Mouse (Mus musculus) forebrain, embryonic 12.5 days (tissue): Measurements from ENCODE around the gene B3gnt5. TPM values are rescaled to one million over a fixed set of nuclear protein-coding genes. Genes with fewer than 3 reads are reported as not detected.

Experiments used
- polyA plus RNA-seq: library from polyadenylated mRNA; unstranded; fragments of >200 nt; fragmentation: Nextera tagmentation; extraction: Ambion mirVana; gene quantifications from 2 replicates; pipeline ENCODE4 v1.2.1, GENCODE M21; 2016

The B3gnt5 gene
- polyA plus RNA-seq, 1 experiment from 2014 or later, result 53.7 TPM

Other genes with a start within 250 kb of the B3gnt5 start
- gene Olfr167, start 237.9 kb upstream of the B3gnt5 start, polyA plus RNA-seq, result not detected in 2 replicates
- not detected in 2 replicates for gene Olfr168, start 224.7 kb upstream of the B3gnt5 start, polyA plus RNA-seq
- gene Olfr169, start 188.4 kb upstream of the B3gnt5 start, polyA plus RNA-seq, result not detected in 2 replicates
- gene Olfr170, start 148.3 kb upstream of the B3gnt5 start, polyA plus RNA-seq, result not detected in 2 replicates
- not detected in 2 replicates for gene Olfr171, start 130.3 kb upstream of the B3gnt5 start, polyA plus RNA-seq
- gene Lamp3, start 53.8 kb upstream of the B3gnt5 start, polyA plus RNA-seq, result not detected in 2 replicates
- 5.0 and 5.7 TPM in 2 replicates for gene Klhl6, start 222.8 kb downstream of the B3gnt5 start, polyA plus RNA-seq